Mouse (Mus musculus): ENCODE data around the gene Taar1. TPM values are rescaled to one million over a fixed set of nuclear protein-coding genes. Genes with fewer than 3 reads are reported as not detected.

Taar1 gene
- polyA plus RNA-seq, 1 experiment from 2014 or later, result not detected

DNA sequence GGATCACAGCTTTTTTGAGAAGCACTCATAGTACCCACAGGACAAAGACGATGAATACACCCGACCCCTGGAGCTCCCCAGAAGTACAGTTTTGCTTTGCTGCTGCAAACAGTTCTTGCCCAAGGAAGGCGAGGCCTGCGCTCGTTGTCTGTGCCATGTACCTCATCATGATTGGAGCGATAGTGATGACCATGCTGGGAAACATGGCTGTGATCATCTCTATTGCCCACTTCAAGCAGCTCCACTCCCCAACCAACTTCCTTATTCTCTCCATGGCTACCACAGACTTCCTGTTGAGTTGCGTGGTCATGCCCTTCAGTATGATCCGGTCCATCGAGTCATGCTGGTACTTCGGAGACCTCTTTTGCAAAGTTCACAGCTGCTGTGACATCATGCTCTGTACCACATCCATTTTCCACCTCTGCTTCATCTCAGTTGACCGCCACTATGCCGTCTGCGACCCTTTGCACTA, 40.3 kb downstream of the Taar1 start, which contains the start of gene Taar4:
TSS of gene Taar4 (plus strand) at position 51 of the 472 bp plus-strand sequence.
- Histone ChIP-seq H3K27ac (ENCODE audit: low read length) (no peak within 1 kb of the TSS), H3K27me3 (ENCODE audit: control insufficient read depth, insufficient read depth, low read depth, low read length) (no peaks in the 10 kb centered on the region), H3K4me1 (ENCODE audit: control insufficient read depth, low read depth, low read length) (no peaks in the 10 kb centered on the region), H3K4me2 (ENCODE audit: low read depth, low read length) (no peak within 1 kb of the TSS), H3K4me3 (ENCODE audit: low read depth, low read length) (no peak within 1 kb of the TSS), H3K36me3 (ENCODE audit: control insufficient read depth, insufficient read depth) (no peaks in the 10 kb centered on the region), H3K9ac (ENCODE audit: low read depth, low read length) (no peak within 1 kb of the TSS), H3K9me3 (replicated peaks; ENCODE audit: control insufficient read depth, low read length) (no peaks in the 10 kb centered on the region)
- 64% methylated on average over 13 of the region's 13 CpGs for WGBS (ENCODE audit: insufficient replicate concordance)
- ATAC-seq (ENCODE audit: low read depth), result no peak

DNA sequence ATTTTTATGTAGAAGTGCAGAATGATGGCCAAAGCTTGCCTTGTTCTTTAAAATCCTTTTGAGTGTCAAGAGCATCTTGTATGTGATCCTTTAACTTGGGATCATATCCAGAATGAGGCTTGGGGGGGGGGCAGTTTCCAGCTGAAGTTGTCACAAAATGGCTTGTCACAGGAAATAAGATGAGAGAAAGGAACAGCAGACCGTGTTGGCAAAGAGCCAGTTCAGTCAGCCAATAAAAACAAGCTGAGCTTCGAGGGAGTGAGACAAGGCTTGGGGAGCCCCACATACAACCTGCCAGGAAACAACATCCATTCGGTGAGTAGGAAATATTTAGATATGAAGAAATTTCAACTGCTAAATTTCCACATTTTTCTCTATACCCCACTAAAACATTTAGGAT, 43.3 kb downstream of the Taar1 start:
- Histone ChIP-seq H3K4me3 (ENCODE audit: low read depth, low read length) (no peak overlapping the region), H3K27ac (ENCODE audit: low read length) (no peak overlapping the region), H3K9ac (ENCODE audit: low read depth, low read length) (no peak overlapping the region), H3K36me3 (ENCODE audit: control insufficient read depth, insufficient read depth) (no peaks in the 10 kb centered on the region), H3K9me3 (replicated peaks; ENCODE audit: control insufficient read depth, low read length) (no peaks in the 10 kb centered on the region), H3K4me1 (ENCODE audit: control insufficient read depth, low read depth, low read length) (no peaks in the 10 kb centered on the region), H3K4me2 (ENCODE audit: low read depth, low read length) (no peak overlapping the region), H3K27me3 (ENCODE audit: control insufficient read depth, insufficient read depth, low read depth, low read length) (no peaks in the 10 kb centered on the region)
- ATAC-seq (ENCODE audit: low read depth), result no peak
- WGBS (ENCODE audit: insufficient replicate concordance), result 56% methylated on average over 3 of the region's 3 CpGs

DNA sequence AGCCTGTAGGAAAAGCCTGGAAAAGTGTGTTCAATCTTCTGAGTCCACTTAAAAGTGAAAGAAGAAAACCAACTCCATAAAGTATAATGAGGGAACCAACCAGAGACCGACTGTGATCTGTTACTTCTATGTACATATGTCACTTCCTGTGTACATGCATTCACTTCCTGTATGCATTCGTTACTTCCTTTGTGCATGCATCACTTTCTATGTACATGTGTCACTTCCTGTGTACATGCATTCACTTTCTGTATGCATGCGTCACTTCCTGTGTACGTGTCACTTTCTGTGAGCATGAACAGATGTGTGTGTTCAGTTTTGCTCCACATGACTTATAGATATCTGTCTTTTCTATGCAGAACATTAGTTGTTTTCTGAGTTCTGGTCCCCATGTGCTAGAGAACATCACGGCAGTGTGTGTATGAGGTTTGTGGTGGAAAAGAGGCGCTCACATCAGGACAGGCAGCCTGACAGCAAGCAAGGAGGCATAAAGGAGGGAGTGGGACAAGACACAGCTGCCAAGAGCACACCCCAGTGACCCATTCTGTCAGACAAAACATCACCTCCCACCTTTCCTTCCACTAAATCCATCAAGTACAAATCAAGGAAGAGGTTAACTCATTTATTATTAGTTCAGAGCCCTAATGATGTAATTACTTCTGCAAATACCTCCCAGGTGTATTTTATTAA, 44.9 kb downstream of the Taar1 start:
- Histone ChIP-seq H3K4me1 (ENCODE audit: control insufficient read depth, low read depth, low read length) (no peaks in the 10 kb centered on the region), H3K9ac (ENCODE audit: low read depth, low read length) (no peak overlapping the region), H3K27ac (ENCODE audit: low read length) (no peak overlapping the region), H3K27me3 (ENCODE audit: control insufficient read depth, insufficient read depth, low read depth, low read length) (no peaks in the 10 kb centered on the region), H3K9me3 (replicated peaks; ENCODE audit: control insufficient read depth, low read length) (no peaks in the 10 kb centered on the region), H3K36me3 (ENCODE audit: control insufficient read depth, insufficient read depth) (no peaks in the 10 kb centered on the region), H3K4me3 (ENCODE audit: low read depth, low read length) (no peak overlapping the region), H3K4me2 (ENCODE audit: low read depth, low read length) (no peak overlapping the region)
- no peak for ATAC-seq (ENCODE audit: low read depth)
- WGBS (ENCODE audit: insufficient replicate concordance), result 61% methylated on average over 6 of the region's 6 CpGs

DNA sequence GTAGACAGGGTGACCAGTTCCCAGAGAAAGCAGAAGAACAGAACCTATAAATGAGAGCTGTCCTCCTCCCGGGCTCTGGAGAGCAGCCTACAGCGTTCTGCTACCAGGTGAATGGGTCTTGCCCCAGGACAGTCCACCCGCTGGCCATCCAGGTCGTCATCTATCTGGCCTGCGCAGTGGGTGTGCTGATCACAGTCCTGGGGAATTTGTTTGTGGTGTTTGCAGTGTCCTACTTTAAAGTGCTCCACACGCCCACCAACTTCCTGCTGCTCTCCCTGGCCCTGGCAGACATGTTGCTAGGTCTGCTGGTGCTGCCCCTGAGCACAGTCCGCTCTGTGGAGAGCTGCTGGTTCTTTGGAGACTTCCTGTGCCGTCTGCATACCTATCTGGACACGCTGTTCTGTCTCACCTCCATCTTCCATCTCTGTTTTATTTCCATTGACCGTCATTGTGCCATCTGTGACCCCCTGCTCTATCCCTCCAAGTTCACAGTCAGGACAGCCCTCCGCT, 50.6 kb downstream of the Taar1 start, which contains the start of gene Taar5:
TSS of gene Taar5 (plus strand) at position 51 of the 510 bp plus-strand sequence.
- H3K4me1 ChIP-seq (ENCODE audit: control insufficient read depth, low read depth, low read length), result no peaks in the 10 kb centered on the region
- no peaks in the 10 kb centered on the region for H3K9me3 ChIP-seq (replicated peaks; ENCODE audit: control insufficient read depth, low read length)
- 74% methylated on average over 11 of the region's 11 CpGs for WGBS (ENCODE audit: insufficient replicate concordance)

More for the DNA sequence above, 50.6 kb downstream of the Taar1 start, which contains the start of gene Taar5:
- H3K27me3 ChIP-seq (ENCODE audit: control insufficient read depth, insufficient read depth, low read depth, low read length), result no peaks in the 10 kb centered on the region
- no peaks in the 10 kb centered on the region for H3K36me3 ChIP-seq (ENCODE audit: control insufficient read depth, insufficient read depth)
- no peak within 1 kb of the TSS for H3K27ac ChIP-seq (ENCODE audit: low read length)
- ATAC-seq (ENCODE audit: low read depth), result no peak
- no peak within 1 kb of the TSS for H3K4me2 ChIP-seq (ENCODE audit: low read depth, low read length)
- no peak within 1 kb of the TSS for H3K4me3 ChIP-seq (ENCODE audit: low read depth, low read length)
- H3K9ac ChIP-seq (ENCODE audit: low read depth, low read length), result no peak within 1 kb of the TSS

Other genes with a start within 250 kb of the Taar1 start
- 102 and 122 TPM in 2 replicates for gene Rps12, start 133.1 kb upstream of the Taar1 start, polyA plus RNA-seq (2015; fragmentation: Nextera tagmentation; extraction: Ambion mirVana)
- gene Slc18b1, start 123.4 kb upstream of the Taar1 start, polyA plus RNA-seq (2015; fragmentation: Nextera tagmentation; extraction: Ambion mirVana), result 1.7 and 1.9 TPM in 2 replicates
- 8.3 and 12.2 TPM in 2 replicates for gene Vnn3, start 68.9 kb upstream of the Taar1 start, polyA plus RNA-seq (2015; fragmentation: Nextera tagmentation; extraction: Ambion mirVana)
- 2.2 and 2.8 TPM in 2 replicates for gene Vnn1, start 25.7 kb upstream of the Taar1 start, polyA plus RNA-seq (2015; fragmentation: Nextera tagmentation; extraction: Ambion mirVana)
- gene Taar2, start 18.2 kb downstream of the Taar1 start, polyA plus RNA-seq (2015; fragmentation: Nextera tagmentation; extraction: Ambion mirVana), result not detected in 2 replicates
- not detected in 2 replicates for gene Taar3, start 29.2 kb downstream of the Taar1 start, polyA plus RNA-seq (2015; fragmentation: Nextera tagmentation; extraction: Ambion mirVana)
- gene Taar4, start 40.1 kb downstream of the Taar1 start, polyA plus RNA-seq (2015; fragmentation: Nextera tagmentation; extraction: Ambion mirVana), result not detected in 2 replicates
- gene Taar5, start 50.4 kb downstream of the Taar1 start, polyA plus RNA-seq (2015; fragmentation: Nextera tagmentation; extraction: Ambion mirVana), result not detected in 2 replicates
- not detected in 2 replicates for gene Taar6, start 65.3 kb downstream of the Taar1 start, polyA plus RNA-seq (2015; fragmentation: Nextera tagmentation; extraction: Ambion mirVana)
- not detected in 2 replicates for gene Taar7a, start 73.1 kb downstream of the Taar1 start, polyA plus RNA-seq (2015; fragmentation: Nextera tagmentation; extraction: Ambion mirVana)
- not detected in 2 replicates for gene Taar7b, start 79.6 kb downstream of the Taar1 start, polyA plus RNA-seq (2015; fragmentation: Nextera tagmentation; extraction: Ambion mirVana)
- not detected in 2 replicates for gene Taar7d, start 106.9 kb downstream of the Taar1 start, polyA plus RNA-seq (2015; fragmentation: Nextera tagmentation; extraction: Ambion mirVana)
- not detected in 2 replicates for gene Taar7e, start 117.3 kb downstream of the Taar1 start, polyA plus RNA-seq (2015; fragmentation: Nextera tagmentation; extraction: Ambion mirVana)
- not detected in 2 replicates for gene Taar7f, start 129.2 kb downstream of the Taar1 start, polyA plus RNA-seq (2015; fragmentation: Nextera tagmentation; extraction: Ambion mirVana)
- not detected in 2 replicates for gene Taar8a, start 156.1 kb downstream of the Taar1 start, polyA plus RNA-seq (2015; fragmentation: Nextera tagmentation; extraction: Ambion mirVana)
- gene Taar8b, start 171.9 kb downstream of the Taar1 start, polyA plus RNA-seq (2015; fragmentation: Nextera tagmentation; extraction: Ambion mirVana), result not detected in 2 replicates
- not detected in 2 replicates for gene Taar8c, start 181.6 kb downstream of the Taar1 start, polyA plus RNA-seq (2015; fragmentation: Nextera tagmentation; extraction: Ambion mirVana)
- not detected in 2 replicates for gene Taar9, start 189.2 kb downstream of the Taar1 start, polyA plus RNA-seq (2015; fragmentation: Nextera tagmentation; extraction: Ambion mirVana)
- 25.9 and 26.8 TPM in 2 replicates for gene Stx7, start 228.9 kb downstream of the Taar1 start, polyA plus RNA-seq (2015; fragmentation: Nextera tagmentation; extraction: Ambion mirVana)